Mouse (Mus musculus) regulatory T cell (primary cell): ENCODE results near the gene A730009L09Rik.

ENCODE experiments used
- in situ Hi-C: fragments of 300-600 bp; cut with MboI, MseI; formaldehyde crosslinking; loops from one replicate; pipeline ENCODE4 v1.15.1; 2025; ENCODE audit warnings: high pct_unique_total_duplicates

Gene A730009L09Rik

GRCm38 (mm10) chr16:84514821-84515220 is at the start of gene A730009L09Rik:
Gene A730009L09Rik (plus strand): TSS chr16:84515121.
- in situ Hi-C loops: no loop called here

GRCm38 (mm10) chr16:84465581-84466165 is 49.2 kb upstream of the A730009L09Rik start:
- in situ Hi-C loops: no loop called here

- in situ Hi-C loops: no loop called here
Observed at GRCm38 (mm10) chr16:84468898-84469297, 46.0 kb upstream of the A730009L09Rik start.

GRCm38 (mm10) chr16:84469994-84470393 is 44.9 kb upstream of the A730009L09Rik start:
- in situ Hi-C loops: no loop called here

- in situ Hi-C loops: no loop called here
Observed at GRCm38 (mm10) chr16:84473406-84473805, 41.5 kb upstream of the A730009L09Rik start.

GRCm38 (mm10) chr16:84474712-84475111 is 40.2 kb upstream of the A730009L09Rik start:
- in situ Hi-C loops: no loop called here

- in situ Hi-C loops: no loop called here
Observed at GRCm38 (mm10) chr16:84476948-84477347, 38.0 kb upstream of the A730009L09Rik start.

GRCm38 (mm10) chr16:84477528-84477927 is 37.4 kb upstream of the A730009L09Rik start:
- in situ Hi-C loops: no loop called here

- in situ Hi-C loops: no loop called here
Observed at GRCm38 (mm10) chr16:84477952-84478351, 37.0 kb upstream of the A730009L09Rik start.

GRCm38 (mm10) chr16:84485931-84486330 is 29.0 kb upstream of the A730009L09Rik start:
- in situ Hi-C loops: no loop called here

GRCm38 (mm10) chr16:84494818-84495217 is 20.1 kb upstream of the A730009L09Rik start:
- in situ Hi-C loops: no loop called here

GRCm38 (mm10) chr16:84495438-84495837 is 19.5 kb upstream of the A730009L09Rik start:
- in situ Hi-C loops: no loop called here

- in situ Hi-C loops: no loop called here
Observed at GRCm38 (mm10) chr16:84507681-84508080, 7.2 kb upstream of the A730009L09Rik start.

GRCm38 (mm10) chr16:84521975-84522635 is 7.2 kb downstream of the A730009L09Rik start:
- in situ Hi-C loops: no loop called here

GRCm38 (mm10) chr16:84523061-84523460 is 8.1 kb downstream of the A730009L09Rik start:
- in situ Hi-C loops: no loop called here

- in situ Hi-C loops: loop anchor here (5.0 kb wide), 2 partner anchors 310 to 350 kb away; partner anchors contain the start of gene Atp5j
Observed at GRCm38 (mm10) chr16:84527375-84527774, 12.5 kb downstream of the A730009L09Rik start.

GRCm38 (mm10) chr16:84532803-84533202 is 17.9 kb downstream of the A730009L09Rik start:
- in situ Hi-C loops: no loop called here

GRCm38 (mm10) chr16:84546059-84546458 is 31.1 kb downstream of the A730009L09Rik start:
- in situ Hi-C loops: no loop called here

- in situ Hi-C loops: no loop called here
Observed at GRCm38 (mm10) chr16:84549122-84549521, 34.2 kb downstream of the A730009L09Rik start.

- in situ Hi-C loops: no loop called here
Observed at GRCm38 (mm10) chr16:84550445-84550844, 35.5 kb downstream of the A730009L09Rik start.

- in situ Hi-C loops: no loop called here
Observed at GRCm38 (mm10) chr16:84553981-84554380, 39.1 kb downstream of the A730009L09Rik start.

- in situ Hi-C loops: no loop called here
Observed at GRCm38 (mm10) chr16:84558113-84558917, 43.4 kb downstream of the A730009L09Rik start.
